Mouse (Mus musculus) lung, embryonic 16.5 days (tissue): ENCODE data around the gene Runx3. TPM values are rescaled to one million over a fixed set of nuclear protein-coding genes. Genes with fewer than 3 reads are reported as not detected.

Experiments
- ATAC-seq: fragments of 200-750 bp; cut with Nextera tagmentation; 2 replicates; pipeline ENCODE4 v1.8.0; 2017; ENCODE audit warnings: low read depth, mild to moderate bottlenecking, moderate library complexity
- H3K27ac ChIP-seq: fragments of 300-500 bp; sonication (generic); 2 replicates; pipeline ENCODE4 v1.5.1; 2014; ENCODE audit warnings: mild to moderate bottlenecking, control low read depth, low read length
- H3K27me3 ChIP-seq: fragments of 300-500 bp; sonication (generic); 2 replicates; pipeline ENCODE4 v1.6.1; 2014; ENCODE audit warnings: low read depth, low read length, mixed read lengths; ENCODE audit not compliant: control insufficient read depth, insufficient read depth
- H3K36me3 ChIP-seq: fragments of 300-500 bp; sonication (generic); 2 replicates; pipeline ENCODE4 v1.6.1; 2014; ENCODE audit warnings: low read length; ENCODE audit not compliant: control insufficient read depth, insufficient read depth
- H3K4me1 ChIP-seq: fragments of 300-500 bp; sonication (generic); replicated peaks from 2 replicates; pipeline ENCODE4 v1.6.1; 2014; ENCODE audit warnings: low read length, mixed read lengths; ENCODE audit not compliant: control insufficient read depth, insufficient read depth
- H3K4me2 ChIP-seq: fragments of 300-500 bp; sonication (generic); 2 replicates; pipeline ENCODE4 v1.6.1; 2014; ENCODE audit warnings: low read depth, low read length, control low read depth
- H3K4me3 ChIP-seq: fragments of 300-500 bp; sonication (generic); 2 replicates; pipeline ENCODE4 v1.5.1; 2014; ENCODE audit warnings: mild to moderate bottlenecking, low read length, control low read depth
- H3K9ac ChIP-seq: fragments of 300-500 bp; sonication (generic); 2 replicates; pipeline ENCODE4 v1.6.1; 2014; ENCODE audit warnings: low read length, control low read depth
- H3K9me3 ChIP-seq: fragments of 300-500 bp; sonication (generic); 2 replicates; pipeline ENCODE4 v1.6.1; 2016; ENCODE audit warnings: low read length; ENCODE audit not compliant: control insufficient read depth
- WGBS: fragments of 180-500 bp; shearing (Covaris S2); extraction: QIAGEN DNeasy Blood & Tissue Kit; methylation state at CpG from one replicate; pipeline ENCODE4 v1.1.7; 2014; 5-methylcytosine and 5-hydroxymethylcytosine counted together
- polyA plus RNA-seq: library from polyadenylated mRNA; unstranded; fragments of >200 nt; fragmentation: Nextera tagmentation; extraction: Ambion mirVana; gene quantifications from 2 replicates; pipeline ENCODE4 v1.2.1, GENCODE M21; 2015

Runx3 gene
- polyA plus RNA-seq, 1 experiment from 2014 or later = 0.16 TPM

DNA sequence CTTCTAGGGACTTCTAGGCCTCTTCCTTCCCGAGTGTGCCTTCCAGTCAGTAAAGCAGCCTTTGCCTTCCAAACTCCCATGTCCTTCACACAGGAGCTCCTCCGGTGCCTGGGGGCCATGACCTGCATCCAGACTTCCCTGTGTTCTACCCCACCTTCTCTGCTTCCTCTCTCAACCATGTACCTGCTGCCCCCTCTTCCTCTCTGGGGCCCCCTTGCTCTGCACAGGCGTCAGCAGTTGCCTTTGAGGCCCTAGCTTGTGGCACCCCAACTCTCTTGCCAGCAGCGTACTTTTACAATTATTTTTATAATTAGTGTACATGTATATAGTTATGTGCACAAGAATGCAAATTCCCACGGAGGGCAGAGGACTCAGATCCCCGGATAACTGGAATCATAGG is 37.4 kb upstream of the Runx3 start:
- no peak overlapping the region for H3K27ac ChIP-seq
- H3K4me3 ChIP-seq = no peak overlapping the region
- 65% methylated on average over 6 of the region's 6 CpGs for WGBS
- no peaks in the 10 kb centered on the region for H3K4me1 ChIP-seq
- no peak overlapping the region for H3K4me2 ChIP-seq
- no peaks in the 10 kb centered on the region for H3K27me3 ChIP-seq
- ATAC-seq = no peak
- H3K36me3 ChIP-seq = no peaks in the 10 kb centered on the region
- no peaks in the 10 kb centered on the region for H3K9me3 ChIP-seq
- H3K9ac ChIP-seq = no peak overlapping the region

DNA sequence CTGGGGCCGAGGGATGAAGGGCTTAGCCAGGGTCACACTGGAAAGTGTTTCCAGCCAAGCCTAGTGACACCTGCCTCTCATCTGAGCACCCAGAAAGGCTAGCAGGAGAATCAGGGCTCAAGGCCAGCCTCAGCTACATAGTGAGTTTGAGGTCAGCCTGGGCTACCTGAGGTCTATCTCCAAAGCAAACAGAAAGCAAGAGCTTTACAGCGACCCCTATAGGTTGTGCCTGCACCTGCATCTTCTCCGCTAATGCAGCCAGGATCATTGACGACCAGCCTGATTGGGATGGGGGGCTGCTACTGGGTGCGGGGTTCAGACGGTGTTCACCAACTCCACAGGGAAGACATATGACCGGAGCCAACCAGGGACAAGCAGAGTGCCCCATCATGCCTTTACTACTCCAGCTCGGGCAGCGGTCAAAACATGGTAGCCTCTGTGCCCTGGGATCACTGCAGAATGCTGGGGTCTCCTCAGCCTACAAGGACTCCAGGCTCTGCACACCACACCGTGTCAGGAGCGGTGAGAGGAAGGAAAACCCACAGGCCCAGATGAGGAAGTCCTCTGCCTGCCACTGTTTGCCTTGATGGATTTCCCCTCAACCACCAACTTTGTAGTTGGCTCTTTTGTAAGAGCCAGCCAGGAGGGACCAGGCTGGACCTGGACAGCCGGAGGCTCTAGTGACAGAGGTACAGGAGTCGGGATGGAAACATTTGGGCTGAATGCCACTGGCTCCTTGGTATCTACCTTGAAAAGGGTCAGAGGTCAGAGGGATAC is 35.2 kb upstream of the Runx3 start:
- Histone ChIP-seq H3K36me3 (no peaks in the 10 kb centered on the region), H3K27ac (no peak overlapping the region), H3K4me2 (no peak overlapping the region), H3K9me3 (no peaks in the 10 kb centered on the region), H3K4me1 (no peaks in the 10 kb centered on the region), H3K4me3 (no peak overlapping the region), H3K9ac (no peak overlapping the region), H3K27me3 (no peaks in the 10 kb centered on the region)
- no peak for ATAC-seq
- WGBS = 70% methylated on average over 13 of the region's 13 CpGs

DNA sequence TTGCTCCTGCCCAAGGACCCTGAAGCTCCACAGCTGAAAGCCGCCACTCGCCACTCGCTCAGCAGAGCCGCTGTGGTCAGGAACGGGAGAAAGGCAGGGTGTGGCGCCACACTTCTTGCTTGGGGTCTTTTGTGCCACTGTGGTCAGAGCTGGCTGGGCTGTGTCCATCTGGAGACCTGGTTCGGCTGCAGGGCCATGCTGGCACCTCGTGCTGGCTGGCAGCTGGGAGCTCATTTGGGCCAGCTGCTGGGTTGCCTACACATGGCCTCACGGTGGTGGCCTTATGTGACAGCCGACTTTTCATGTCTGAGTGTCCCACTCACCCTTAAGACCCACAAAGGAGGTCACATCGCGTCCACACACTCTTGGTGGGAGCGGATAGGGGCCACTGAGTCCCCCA is 29.8 kb upstream of the Runx3 start:
- no peaks in the 10 kb centered on the region for H3K9me3 ChIP-seq
- H3K4me3 ChIP-seq = no peak overlapping the region
- no peak overlapping the region for H3K9ac ChIP-seq
- H3K4me2 ChIP-seq = no peak overlapping the region
- H3K27me3 ChIP-seq = no peaks in the 10 kb centered on the region
- no peaks in the 10 kb centered on the region for H3K4me1 ChIP-seq
- WGBS = 59% methylated on average over 13 of the region's 13 CpGs
- H3K36me3 ChIP-seq = no peaks in the 10 kb centered on the region
- H3K27ac ChIP-seq = no peak overlapping the region
- ATAC-seq = no peak

DNA sequence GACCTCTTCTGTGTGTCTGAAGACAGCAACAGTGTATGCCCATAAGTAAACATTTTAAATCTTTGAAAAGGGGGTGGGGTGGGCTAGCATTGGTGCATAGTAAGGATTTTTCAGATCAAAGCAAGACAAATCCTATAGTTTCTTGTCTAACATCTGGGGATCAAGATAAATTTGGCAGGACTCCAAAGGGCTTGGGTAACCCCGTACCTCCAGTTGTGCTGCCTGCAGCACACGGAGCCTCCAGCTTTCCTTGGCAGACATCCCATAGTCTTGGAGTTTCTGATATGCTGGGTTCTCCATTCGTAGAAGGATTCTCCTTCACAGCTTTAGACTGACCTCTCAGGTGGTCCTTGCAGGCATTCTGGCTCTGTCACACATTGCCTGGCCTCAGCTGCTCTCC is 27.6 kb upstream of the Runx3 start:
- H3K9ac ChIP-seq = no peak overlapping the region
- no peak overlapping the region for H3K4me3 ChIP-seq
- H3K4me2 ChIP-seq = no peak overlapping the region
- no peaks in the 10 kb centered on the region for H3K9me3 ChIP-seq
- no peaks in the 10 kb centered on the region for H3K36me3 ChIP-seq
- no peaks in the 10 kb centered on the region for H3K27me3 ChIP-seq
- 15% methylated on average over 3 of the region's 3 CpGs for WGBS
- no peaks in the 10 kb centered on the region for H3K4me1 ChIP-seq
- no peak overlapping the region for H3K27ac ChIP-seq
- ATAC-seq = no peak

DNA sequence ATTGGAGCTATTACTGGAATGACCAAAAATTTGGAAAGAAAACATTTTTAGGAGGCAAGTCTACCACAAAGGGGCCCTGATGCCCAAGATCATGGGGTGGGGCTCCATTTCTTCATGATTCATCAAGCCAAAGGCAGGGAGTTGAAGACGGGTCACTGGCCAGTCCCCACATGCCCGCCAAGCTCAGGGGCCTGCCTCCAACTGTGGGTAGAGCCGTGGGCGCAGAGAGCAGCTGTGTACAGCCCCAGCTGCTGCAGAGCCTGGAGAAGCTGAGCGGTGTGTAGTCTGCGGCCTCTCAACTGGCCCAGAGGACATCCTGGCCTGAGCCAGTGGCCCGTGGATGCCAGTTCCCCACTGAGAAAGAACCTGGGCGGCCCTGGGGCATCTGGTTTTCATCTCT is 24.8 kb upstream of the Runx3 start:
- H3K4me1 ChIP-seq = no peaks in the 10 kb centered on the region
- H3K4me3 ChIP-seq = no peak overlapping the region
- H3K9me3 ChIP-seq = no peaks in the 10 kb centered on the region
- no peak overlapping the region for H3K4me2 ChIP-seq
- H3K36me3 ChIP-seq = no peaks in the 10 kb centered on the region
- ATAC-seq = no peak
- H3K27ac ChIP-seq = no peak overlapping the region
- no peak overlapping the region for H3K9ac ChIP-seq
- H3K27me3 ChIP-seq = no peaks in the 10 kb centered on the region
- 71% methylated on average over 8 of the region's 8 CpGs for WGBS

DNA sequence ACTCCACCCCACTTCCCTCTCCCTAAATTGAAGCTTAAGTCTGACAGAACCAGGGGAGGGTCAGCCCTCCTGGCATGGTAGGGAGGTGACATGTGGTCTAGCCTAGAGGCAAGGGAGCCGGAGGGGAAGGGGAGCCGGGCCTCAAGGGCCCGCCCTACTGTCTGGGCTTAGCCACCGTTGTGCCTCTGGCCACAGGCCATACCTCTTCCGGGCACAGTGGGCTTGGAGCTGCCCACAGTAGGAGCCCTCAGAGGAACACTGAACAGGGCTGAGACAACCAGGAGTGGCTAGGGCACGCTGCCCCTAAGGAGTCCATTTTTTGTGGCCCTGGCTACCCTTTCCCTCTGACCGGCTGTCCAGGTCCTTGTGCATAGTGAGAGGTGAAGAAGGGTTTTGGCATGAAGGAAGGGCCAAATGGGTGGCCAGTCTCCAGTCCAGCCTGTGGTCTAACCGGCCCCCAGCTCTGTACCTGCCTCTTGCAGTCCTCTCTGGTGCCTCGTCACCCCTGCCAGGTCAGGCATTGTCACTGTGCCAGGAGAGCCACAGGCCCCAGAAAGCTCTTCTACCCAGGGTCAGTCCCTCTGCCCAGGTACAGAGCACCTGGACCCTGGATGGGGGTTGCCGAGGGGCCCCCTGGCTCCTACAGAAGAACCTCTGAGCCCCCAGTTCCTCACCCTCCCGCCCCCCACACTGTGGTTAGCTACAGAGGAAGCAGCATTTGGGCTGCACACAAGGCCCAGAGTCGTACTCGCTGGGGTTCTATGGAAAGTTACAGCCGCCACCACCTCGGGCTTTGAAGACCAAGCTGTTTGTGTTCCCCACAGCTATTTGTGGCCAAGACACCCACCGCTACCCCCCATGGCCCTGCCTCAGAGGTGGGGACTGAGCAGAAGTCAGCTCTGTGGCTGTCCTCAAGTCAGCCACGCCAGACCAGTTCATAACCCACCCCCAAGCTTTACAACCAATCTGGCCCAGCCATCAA is 22.3 kb upstream of the Runx3 start:
- H3K4me2 ChIP-seq = no peak overlapping the region
- H3K36me3 ChIP-seq = no peaks in the 10 kb centered on the region
- H3K27ac ChIP-seq = no peak overlapping the region
- no peaks in the 10 kb centered on the region for H3K27me3 ChIP-seq
- no peaks in the 10 kb centered on the region for H3K4me1 ChIP-seq
- H3K4me3 ChIP-seq = no peak overlapping the region
- 78% methylated on average over 17 of the region's 17 CpGs for WGBS
- no peak for ATAC-seq
- no peak overlapping the region for H3K9ac ChIP-seq
- no peaks in the 10 kb centered on the region for H3K9me3 ChIP-seq

DNA sequence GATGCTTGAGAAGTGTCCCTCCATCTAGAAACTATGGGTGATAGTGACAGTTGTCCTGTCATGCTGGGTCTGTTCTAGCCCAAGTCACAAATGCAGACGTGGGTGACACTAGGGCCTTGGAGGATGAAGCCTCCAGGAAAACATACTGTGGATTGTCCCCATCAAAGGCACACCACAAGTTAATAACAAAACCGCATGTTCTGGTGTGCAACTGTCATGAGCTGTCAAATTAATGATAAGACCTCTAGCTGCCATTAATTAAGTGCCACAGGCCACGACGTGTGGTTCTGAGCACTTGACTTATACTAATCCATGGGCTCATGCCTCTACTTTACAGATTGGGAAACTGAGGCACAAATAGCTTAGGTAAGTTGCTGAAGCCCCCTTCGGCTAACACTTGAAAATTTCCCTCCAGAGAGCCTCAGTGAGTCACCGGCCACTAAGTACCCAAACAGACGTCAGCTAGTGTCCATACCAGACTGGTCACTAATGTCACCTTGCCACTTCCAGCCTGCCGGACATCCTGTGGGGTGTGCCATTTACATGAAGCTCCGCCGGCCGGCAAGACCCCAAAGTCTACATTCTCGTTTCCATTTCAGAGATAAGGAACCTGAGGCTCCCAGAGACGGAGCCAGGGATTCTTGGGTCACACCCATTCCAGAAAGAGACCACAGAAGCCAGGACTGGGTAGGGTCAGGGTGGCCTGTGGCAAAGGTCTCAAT is 18.3 kb upstream of the Runx3 start:
- H3K4me3 ChIP-seq = no peak overlapping the region
- H3K4me2 ChIP-seq = no peak overlapping the region
- no peak overlapping the region for H3K9ac ChIP-seq
- no peak for ATAC-seq
- H3K9me3 ChIP-seq = no peaks in the 10 kb centered on the region
- no peaks in the 10 kb centered on the region for H3K36me3 ChIP-seq
- H3K27ac ChIP-seq = no peak overlapping the region
- no peaks in the 10 kb centered on the region for H3K27me3 ChIP-seq
- 47% methylated on average over 13 of the region's 13 CpGs for WGBS
- H3K4me1 ChIP-seq = no peaks in the 10 kb centered on the region

DNA sequence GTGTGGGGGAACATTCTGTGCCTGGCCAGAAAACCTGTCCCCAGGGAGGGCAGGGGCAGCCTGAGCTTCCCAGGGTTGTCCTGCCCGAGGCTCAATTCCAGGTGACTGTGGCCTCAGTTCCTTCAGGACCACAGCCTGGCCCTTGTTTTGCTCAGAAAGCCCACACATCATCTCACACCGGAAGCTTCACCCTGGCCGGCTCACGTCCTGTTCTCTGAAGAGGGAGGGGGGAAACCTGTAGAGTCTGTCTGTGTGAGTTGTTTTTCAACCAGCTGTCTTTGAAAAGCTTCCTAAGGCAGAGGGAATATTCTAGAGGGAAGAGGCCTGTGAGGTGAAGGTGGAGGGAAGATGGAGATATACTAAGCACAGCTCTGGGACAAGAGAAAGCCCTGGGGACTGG is 17.7 kb upstream of the Runx3 start:
- 20% methylated on average over 4 of the region's 4 CpGs for WGBS
- Histone ChIP-seq H3K4me3 (no peak overlapping the region), H3K27me3 (no peaks in the 10 kb centered on the region), H3K27ac (no peak overlapping the region), H3K36me3 (no peaks in the 10 kb centered on the region), H3K4me1 (no peaks in the 10 kb centered on the region), H3K9ac (no peak overlapping the region), H3K4me2 (no peak overlapping the region), H3K9me3 (no peaks in the 10 kb centered on the region)
- no peak for ATAC-seq

DNA sequence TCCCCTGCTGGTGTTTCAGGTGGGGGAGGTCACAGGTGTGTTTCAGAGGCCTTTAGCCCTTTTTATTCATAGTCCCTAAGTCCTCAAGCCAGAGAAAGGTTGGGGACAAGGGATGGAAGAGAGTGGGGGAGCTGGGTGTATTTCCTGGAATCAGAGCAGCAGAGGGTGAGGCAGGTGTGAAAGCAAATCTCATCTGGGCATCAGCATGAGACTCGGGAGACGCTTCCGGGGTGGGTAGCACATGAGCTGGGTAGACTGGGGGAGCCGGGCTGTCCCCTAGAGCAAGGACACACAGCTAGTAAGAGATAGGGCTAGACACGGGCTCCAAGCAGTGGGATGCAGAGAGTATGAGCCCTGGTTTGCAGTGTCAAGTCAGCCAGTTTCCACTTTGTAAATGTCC is 16.7 kb upstream of the Runx3 start:
- Histone ChIP-seq H3K4me2 (no peak overlapping the region), H3K27ac (no peak overlapping the region), H3K9me3 (no peaks in the 10 kb centered on the region), H3K36me3 (no peaks in the 10 kb centered on the region), H3K27me3 (no peaks in the 10 kb centered on the region), H3K4me3 (no peak overlapping the region), H3K4me1 (no peaks in the 10 kb centered on the region), H3K9ac (no peak overlapping the region)
- WGBS = 37% methylated on average over 5 of the region's 5 CpGs
- ATAC-seq = no peak
